Mouse (Mus musculus) ovary, postnatal 14 days (tissue): ENCODE data around the gene Clic3.
"Not testable (repeated sequence)": the region's sequence is repeated elsewhere in the genome, so short reads cannot be mapped to it uniquely, and the experiment has no call there.

Experiments
- DNase-seq: peaks from one replicate; pipeline ENCODE4 v3.0.0; 2022; ENCODE audit warnings: low spot score

Clic3 gene

GRCm38 (mm10) chr2:25456205-25456953 lies at the start of gene Clic3:
Gene Clic3 (plus strand): TSS chr2:25456838.
- DNase-seq: no peak

- DNase-seq: no peak
Observed at GRCm38 (mm10) chr2:25408908-25409307, 47.7 kb upstream of the Clic3 start.

GRCm38 (mm10) chr2:25413436-25413835 lies 43.2 kb upstream of the Clic3 start:
- not testable (repeated sequence) for DNase-seq

- no peak for DNase-seq
Observed at GRCm38 (mm10) chr2:25417426-25417825, 39.2 kb upstream of the Clic3 start.

- no peak for DNase-seq
Observed at GRCm38 (mm10) chr2:25421896-25422295, 34.7 kb upstream of the Clic3 start.

GRCm38 (mm10) chr2:25422587-25423410 lies 33.8 kb upstream of the Clic3 start, which contains the start of gene Fut7:
Gene Fut7 (plus strand): TSS chr2:25423267.
- DNase-seq: no peak

- DNase-seq: no peak
Observed at GRCm38 (mm10) chr2:25423626-25424025, 33.0 kb upstream of the Clic3 start.

- DNase-seq: no peak
Observed at GRCm38 (mm10) chr2:25425481-25425880, 31.2 kb upstream of the Clic3 start.

GRCm38 (mm10) chr2:25426721-25427191 lies 29.9 kb upstream of the Clic3 start:
- peak; percentile 55 for DNase-seq

- DNase-seq: no peak
Observed at GRCm38 (mm10) chr2:25427256-25427655, 29.4 kb upstream of the Clic3 start.

- peak; percentile 89 for DNase-seq
Observed at GRCm38 (mm10) chr2:25428442-25429236, 28.0 kb upstream of the Clic3 start, which contains the start of gene Abca2. Gene Abca2 (plus strand): TSS chr2:25428703.

- DNase-seq: no peak
Observed at GRCm38 (mm10) chr2:25429435-25430180, 27.0 kb upstream of the Clic3 start.

GRCm38 (mm10) chr2:25430395-25431233 lies 26.0 kb upstream of the Clic3 start:
- no peak for DNase-seq

- no peak for DNase-seq
Observed at GRCm38 (mm10) chr2:25431308-25431855, 25.3 kb upstream of the Clic3 start.

- no peak for DNase-seq
Observed at GRCm38 (mm10) chr2:25432326-25433098, 24.1 kb upstream of the Clic3 start.

- DNase-seq: no peak
Observed at GRCm38 (mm10) chr2:25433101-25433500, 23.5 kb upstream of the Clic3 start.

GRCm38 (mm10) chr2:25434292-25434691 lies 22.3 kb upstream of the Clic3 start:
- DNase-seq: no peak

GRCm38 (mm10) chr2:25436286-25436820 lies 20.3 kb upstream of the Clic3 start:
- DNase-seq: no peak

GRCm38 (mm10) chr2:25441067-25441466 lies 15.6 kb upstream of the Clic3 start:
- DNase-seq: no peak
